9 mouse cellular contexts compared by ENCODE assay signal in the genomic region with DNA sequence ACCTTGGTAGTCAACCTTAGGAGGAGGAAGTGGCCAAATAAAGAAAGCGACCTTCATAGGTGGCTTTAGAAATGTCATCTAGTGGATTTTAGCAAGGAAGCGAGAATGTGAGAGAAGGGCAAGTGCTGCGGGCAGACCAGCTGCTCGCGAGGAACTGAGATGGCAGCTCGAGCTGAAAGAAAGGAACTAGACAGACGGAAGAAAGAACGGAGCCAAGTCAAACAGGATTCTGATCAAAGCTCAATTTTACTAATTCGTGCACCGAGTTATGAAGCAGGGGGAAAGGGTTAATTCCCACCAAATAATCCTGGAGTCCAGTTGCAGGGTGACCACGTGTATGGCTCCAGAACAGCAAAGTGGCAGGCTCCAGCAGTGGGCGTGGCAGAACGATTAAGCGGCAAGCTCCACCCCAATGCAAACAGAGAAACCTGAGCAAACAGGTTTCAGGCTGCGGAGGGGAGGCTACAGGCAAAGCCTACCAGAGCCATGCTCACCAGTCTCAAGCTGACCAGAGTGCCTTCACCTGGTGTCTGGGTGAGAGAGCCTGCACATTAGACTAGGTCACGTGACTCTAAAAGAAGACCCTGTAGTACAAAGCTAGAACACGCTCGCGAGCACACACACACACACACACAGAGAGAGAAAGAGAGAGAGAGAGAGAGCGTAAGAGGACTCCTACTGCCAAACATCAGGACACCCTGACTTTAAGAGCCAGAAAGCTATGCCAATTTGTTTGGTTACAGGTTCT.
DNase-seq lines count a peak whose midpoint lies in the region; ATAC-seq and TF ChIP-seq lines count a peak whose summit lies in the region.
"Had no signal": no experiment of that assay in that cellular context is flagged by ENCODE, and none has a peak within 500 bp of the region (broad histone marks: within the 10 kb centered on the region; RNA-seq: fewer than 3 reads in every experiment).

No protein-coding gene starts in this region.

- no peak for ATAC-seq in CD4-positive, CD25-positive, alpha-beta regulatory T cell, adult 4 months
- ATAC-seq in intestine, postnatal 0 days = peak; percentile 78
- 0 out of 2 replicates have a peak, but pooled peaks have one; percentile 50 for ATAC-seq in liver, embryonic 16.5 days (ENCODE audit: low read depth)

- peak; percentile 12 for DNase-seq in CD4-positive, CD25-positive, alpha-beta regulatory T cell, adult 2 months (ENCODE audit: low read depth, low spot score)
- peak; percentile 36 for DNase-seq in ES-CJ7 (ENCODE audit: low read depth, low spot score)
- no peak for DNase-seq in cerebellum, postnatal 36 days
- DNase-seq in layer of hippocampus, adult 11-12 months (ENCODE audit: low spot score) = no peak
- no peak for DNase-seq in adrenal gland, postnatal 4 days (ENCODE audit: low spot score in 2 of 2)

- H3K9me3 ChIP-seq in intestine, postnatal 0 days (ENCODE audit: control insufficient read depth) = no peaks in the 10 kb centered on the region
- no peaks in the 10 kb centered on the region for H3K9me3 ChIP-seq in liver, embryonic 16.5 days (replicated peaks; ENCODE audit: control insufficient read depth, low read length)

- no peak overlapping the region for H3K27ac ChIP-seq in intestine, postnatal 0 days (ENCODE audit: low read depth, low read length)
- H3K27ac ChIP-seq in liver, embryonic 16.5 days (ENCODE audit: low read length) = no peak overlapping the region

- H3K4me3 ChIP-seq in intestine, postnatal 0 days (ENCODE audit: low read depth, low read length) = no peak overlapping the region
- 0 out of 2 replicates have a peak overlapping the region, but pooled peaks have one; percentile 3 for H3K4me3 ChIP-seq in liver, embryonic 16.5 days (ENCODE audit: low read depth, low read length)
- H3K4me3 ChIP-seq: myocyte had no signal

- H3K4me1 ChIP-seq in intestine, postnatal 0 days (replicated peaks; ENCODE audit: control insufficient read depth, insufficient read depth, low read length) = no peaks in the 10 kb centered on the region
- no peaks in the 10 kb centered on the region for H3K4me1 ChIP-seq in liver, embryonic 16.5 days (ENCODE audit: control insufficient read depth, low read depth, low read length)

- peak overlapping the region; percentile 55 for H3K4me2 ChIP-seq in intestine, postnatal 0 days (replicated peaks; ENCODE audit: low read depth)
- H3K4me2 ChIP-seq in liver, embryonic 16.5 days (ENCODE audit: low read depth, low read length) = no peak overlapping the region

- no peaks in the 10 kb centered on the region for H3K27me3 ChIP-seq in intestine, postnatal 0 days (replicated peaks; ENCODE audit: control insufficient read depth, insufficient read depth, low read length)
- H3K27me3 ChIP-seq in liver, embryonic 16.5 days (ENCODE audit: control insufficient read depth, insufficient read depth, low read depth, low read length) = no peaks in the 10 kb centered on the region

- no peak for TF ChIP-seq CTCF in intestine, postnatal 0 days (IDR thresholded peaks at IDR 0.05; ENCODE audit: low read depth)

- no peak overlapping the region for H3K9ac ChIP-seq in intestine, postnatal 0 days (ENCODE audit: low read depth, low read length)
- H3K9ac ChIP-seq in liver, embryonic 16.5 days (ENCODE audit: low read depth, low read length) = no peak overlapping the region

- 28% methylated on average over 20 of the region's 20 CpGs for WGBS in intestine, postnatal 0 days
- WGBS in liver, embryonic 16.5 days (ENCODE audit: insufficient replicate concordance) = 39% methylated on average over 20 of the region's 20 CpGs

- H3K36me3 ChIP-seq in intestine, postnatal 0 days (ENCODE audit: control insufficient read depth, insufficient read depth) = no peaks in the 10 kb centered on the region
- no peaks in the 10 kb centered on the region for H3K36me3 ChIP-seq in liver, embryonic 16.5 days (ENCODE audit: control insufficient read depth, insufficient read depth)

Comparison
In these comparisons a context has a peak if more than half of its experiments do, and no peak if none do; other contexts are left out.
1. DNase-seq: peak in CD4-positive, CD25-positive, alpha-beta regulatory T cell, adult 2 months (single experiment) and ES-CJ7 (single experiment); none in cerebellum, postnatal 36 days (0 of 2), layer of hippocampus, adult 11-12 months (single experiment) and adrenal gland, postnatal 4 days (0 of 2).